Mouse (Mus musculus) intestine, embryonic 15.5 days (tissue): ENCODE measurements at regions not wholly inside any gene's neighbourhood (a gene's known extent, or its start where the extent isn't known, plus 50 kb on each side); places are given as distances from the start of the nearest gene placed in this dataset.

Experiments used
- ATAC-seq: fragments of 200-750 bp; cut with Nextera tagmentation; 2 replicates; pipeline ENCODE4 v1.8.0; 2017; ENCODE audit warnings: moderate TSS enrichment, moderate library complexity
- H3K27ac ChIP-seq: fragments of 300-500 bp; sonication (generic); 2 replicates; pipeline ENCODE4 v1.5.1; 2015; ENCODE audit warnings: mild to moderate bottlenecking, inconsistent platforms
- H3K27me3 ChIP-seq: fragments of 300-500 bp; sonication (generic); replicated peaks from 2 replicates; pipeline ENCODE4 v1.6.1; 2015; ENCODE audit warnings: inconsistent platforms
- H3K36me3 ChIP-seq: fragments of 300-500 bp; sonication (generic); 2 replicates; pipeline ENCODE4 v1.6.1; 2015; ENCODE audit warnings: inconsistent platforms
- H3K4me1 ChIP-seq: fragments of 300-500 bp; sonication (generic); replicated peaks from 2 replicates; pipeline ENCODE4 v1.6.1; 2015; ENCODE audit warnings: inconsistent platforms
- H3K4me2 ChIP-seq: fragments of 300-500 bp; sonication (generic); replicated peaks from 2 replicates; pipeline ENCODE4 v1.6.1; 2015; ENCODE audit warnings: mild to moderate bottlenecking, inconsistent platforms
- H3K4me3 ChIP-seq: fragments of 300-500 bp; sonication (generic); replicated peaks from 2 replicates; pipeline ENCODE4 v1.5.1; 2015; ENCODE audit warnings: inconsistent platforms
- H3K9ac ChIP-seq: fragments of 300-500 bp; sonication (generic); 2 replicates; pipeline ENCODE4 v1.6.1; 2015; ENCODE audit warnings: inconsistent platforms
- H3K9me3 ChIP-seq: fragments of 300-500 bp; sonication (generic); 2 replicates; pipeline ENCODE4 v1.6.1; 2016; ENCODE audit warnings: inconsistent platforms
- WGBS: fragments of 180-500 bp; shearing (Covaris S2); methylation state at CpG from one replicate; pipeline ENCODE4 v1.1.7; 2015; 5-methylcytosine and 5-hydroxymethylcytosine counted together

- peak; percentile 29 for ATAC-seq
- peaks cover 13% of the 10 kb centered on the region for H3K4me1 ChIP-seq
- H3K27ac ChIP-seq: no peak overlapping the region
- no peaks in the 10 kb centered on the region for H3K9me3 ChIP-seq
- H3K9ac ChIP-seq: no peak overlapping the region
- H3K4me2 ChIP-seq: no peak overlapping the region
- WGBS: 37% methylated on average over 14 of the region's 14 CpGs
- no peak overlapping the region for H3K4me3 ChIP-seq
- H3K36me3 ChIP-seq: no peaks in the 10 kb centered on the region
- no peaks in the 10 kb centered on the region for H3K27me3 ChIP-seq
Measured at GRCm38 (mm10) chr15:62136932-62137594, 1214.3 kb upstream of the A1bg start.

GRCm38 (mm10) chr15:62134835-62135234, 1212.0 kb upstream of the A1bg start:
- H3K36me3 ChIP-seq: no peaks in the 10 kb centered on the region
- H3K27me3 ChIP-seq: no peaks in the 10 kb centered on the region
- no peak overlapping the region for H3K9ac ChIP-seq
- ATAC-seq: no peak
- H3K27ac ChIP-seq: no peak overlapping the region
- peaks cover 17% of the 10 kb centered on the region for H3K4me1 ChIP-seq
- H3K4me2 ChIP-seq: no peak overlapping the region
- 79% methylated on average over 8 of the region's 8 CpGs for WGBS
- no peak overlapping the region for H3K4me3 ChIP-seq
- H3K9me3 ChIP-seq: no peaks in the 10 kb centered on the region

GRCm38 (mm10) chr15:62134308-62134707, 1211.5 kb upstream of the A1bg start:
- Histone ChIP-seq H3K4me3 (no peak overlapping the region), H3K36me3 (no peaks in the 10 kb centered on the region), H3K27ac (no peak overlapping the region), H3K9ac (no peak overlapping the region), H3K27me3 (no peaks in the 10 kb centered on the region), H3K4me1 (peaks cover 22% of the 10 kb centered on the region), H3K4me2 (no peak overlapping the region), H3K9me3 (no peaks in the 10 kb centered on the region)
- 85% methylated on average over 4 of the region's 4 CpGs for WGBS
- no peak for ATAC-seq

- peaks cover 25% of the 10 kb centered on the region for H3K4me1 ChIP-seq
Measured at GRCm38 (mm10) chr15:62132895-62133294, 1210.1 kb upstream of the A1bg start.

GRCm38 (mm10) chr15:62131686-62132085, 1208.9 kb upstream of the A1bg start:
- Histone ChIP-seq H3K9ac (no peak overlapping the region), H3K4me3 (no peak overlapping the region), H3K27ac (no peak overlapping the region), H3K9me3 (no peaks in the 10 kb centered on the region), H3K36me3 (no peaks in the 10 kb centered on the region), H3K27me3 (no peaks in the 10 kb centered on the region), H3K4me1 (peaks cover 21% of the 10 kb centered on the region), H3K4me2 (no peak overlapping the region)
- WGBS: 59% methylated on average over 3 of the region's 3 CpGs
- ATAC-seq: no peak

More at GRCm38 (mm10) chr15:62132895-62133294, 1210.1 kb upstream of the A1bg start:
- Histone ChIP-seq H3K27ac (0 out of 2 replicates have a peak overlapping the region, but pooled peaks have one; percentile 23), H3K4me2 (no peak overlapping the region), H3K36me3 (no peaks in the 10 kb centered on the region), H3K4me3 (no peak overlapping the region), H3K9me3 (no peaks in the 10 kb centered on the region), H3K27me3 (no peaks in the 10 kb centered on the region), H3K9ac (no peak overlapping the region)
- peak; percentile 60; the same call in 1 of the 2 replicates for ATAC-seq
- 26% methylated on average over 2 of the region's 2 CpGs for WGBS

- no peak overlapping the region for H3K4me3 ChIP-seq
- no peak overlapping the region for H3K9ac ChIP-seq
- H3K27me3 ChIP-seq: no peaks in the 10 kb centered on the region
- H3K4me2 ChIP-seq: no peak overlapping the region
- no peak overlapping the region for H3K27ac ChIP-seq
- H3K9me3 ChIP-seq: no peaks in the 10 kb centered on the region
- peaks cover 21% of the 10 kb centered on the region for H3K4me1 ChIP-seq
- no peak for ATAC-seq
- WGBS: 60% methylated on average over 4 of the region's 4 CpGs
- no peaks in the 10 kb centered on the region for H3K36me3 ChIP-seq
Measured at GRCm38 (mm10) chr15:62130530-62130929, 1207.7 kb upstream of the A1bg start.

GRCm38 (mm10) chr15:62128546-62129212, 1205.9 kb upstream of the A1bg start:
- no peaks in the 10 kb centered on the region for H3K36me3 ChIP-seq
- H3K4me3 ChIP-seq: no peak overlapping the region
- no peak overlapping the region for H3K9ac ChIP-seq
- no peaks in the 10 kb centered on the region for H3K27me3 ChIP-seq
- WGBS: 17% methylated on average over 11 of the region's 11 CpGs
- 0 out of 2 replicates have a peak overlapping the region, but pooled peaks have one; percentile 6 for H3K27ac ChIP-seq
- peaks cover 21% of the 10 kb centered on the region for H3K4me1 ChIP-seq
- no peak overlapping the region for H3K4me2 ChIP-seq
- ATAC-seq: peak; percentile 50; the same call in 1 of the 2 replicates
- no peaks in the 10 kb centered on the region for H3K9me3 ChIP-seq

- WGBS: 38% methylated on average over 11 of the region's 11 CpGs
- Histone ChIP-seq H3K27me3 (no peaks in the 10 kb centered on the region), H3K4me1 (peaks cover 21% of the 10 kb centered on the region), H3K36me3 (no peaks in the 10 kb centered on the region), H3K27ac (no peak overlapping the region), H3K4me3 (no peak overlapping the region), H3K9me3 (no peaks in the 10 kb centered on the region), H3K9ac (no peak overlapping the region), H3K4me2 (no peak overlapping the region)
- peak; percentile 21; the same call in 1 of the 2 replicates for ATAC-seq
Measured at GRCm38 (mm10) chr15:62127602-62128158, 1204.9 kb upstream of the A1bg start.

GRCm38 (mm10) chr15:62125718-62126117, 1202.9 kb upstream of the A1bg start:
- H3K4me2 ChIP-seq: no peak overlapping the region
- H3K4me1 ChIP-seq: peaks cover 22% of the 10 kb centered on the region
- H3K9ac ChIP-seq: no peak overlapping the region
- H3K4me3 ChIP-seq: no peak overlapping the region
- no peak overlapping the region for H3K27ac ChIP-seq
- H3K27me3 ChIP-seq: no peaks in the 10 kb centered on the region
- H3K9me3 ChIP-seq: no peaks in the 10 kb centered on the region
- 95% methylated on average over 7 of the region's 7 CpGs for WGBS
- H3K36me3 ChIP-seq: no peaks in the 10 kb centered on the region
- no peak for ATAC-seq

- H3K27me3 ChIP-seq: no peaks in the 10 kb centered on the region
- ATAC-seq: no peak
- no peak overlapping the region for H3K27ac ChIP-seq
- 67% methylated on average over 4 of the region's 4 CpGs for WGBS
- H3K4me1 ChIP-seq: peaks cover 20% of the 10 kb centered on the region
- H3K9me3 ChIP-seq: no peaks in the 10 kb centered on the region
- no peak overlapping the region for H3K4me3 ChIP-seq
- no peak overlapping the region for H3K9ac ChIP-seq
- no peak overlapping the region for H3K4me2 ChIP-seq
- no peaks in the 10 kb centered on the region for H3K36me3 ChIP-seq
Measured at GRCm38 (mm10) chr15:62123756-62124155, 1200.9 kb upstream of the A1bg start.

GRCm38 (mm10) chr15:62122265-62123023, 1199.6 kb upstream of the A1bg start:
- no peak overlapping the region for H3K4me3 ChIP-seq
- ATAC-seq: no peak
- H3K27me3 ChIP-seq: no peaks in the 10 kb centered on the region
- H3K9me3 ChIP-seq: no peaks in the 10 kb centered on the region
- no peaks in the 10 kb centered on the region for H3K36me3 ChIP-seq
- 87% methylated on average over 9 of the region's 9 CpGs for WGBS
- H3K9ac ChIP-seq: no peak overlapping the region
- H3K27ac ChIP-seq: no peak overlapping the region
- H3K4me2 ChIP-seq: no peak overlapping the region
- peaks cover 16% of the 10 kb centered on the region for H3K4me1 ChIP-seq

- Histone ChIP-seq H3K36me3 (no peaks in the 10 kb centered on the region), H3K4me1 (peaks cover 16% of the 10 kb centered on the region), H3K27me3 (no peaks in the 10 kb centered on the region), H3K9ac (no peak overlapping the region), H3K9me3 (no peaks in the 10 kb centered on the region), H3K4me2 (no peak overlapping the region), H3K4me3 (no peak overlapping the region), H3K27ac (no peak overlapping the region)
- 94% methylated on average over 4 of the region's 4 CpGs for WGBS
- ATAC-seq: no peak
Measured at GRCm38 (mm10) chr15:62121696-62122095, 1198.9 kb upstream of the A1bg start.
